Mouse (Mus musculus) thymus, postnatal 14 days (tissue): ENCODE data around the gene Slc25a1.
A peak's percentile ranks its signal among the peaks of the same experiment; 100 is the strongest.
"Not testable (repeated sequence)": the region's sequence is repeated elsewhere in the genome, so short reads cannot be mapped to it uniquely, and the experiment has no call there.

Experiments used
- DNase-seq: peaks from one replicate; pipeline ENCODE4 v3.0.0; 2021

The Slc25a1 gene

DNA sequence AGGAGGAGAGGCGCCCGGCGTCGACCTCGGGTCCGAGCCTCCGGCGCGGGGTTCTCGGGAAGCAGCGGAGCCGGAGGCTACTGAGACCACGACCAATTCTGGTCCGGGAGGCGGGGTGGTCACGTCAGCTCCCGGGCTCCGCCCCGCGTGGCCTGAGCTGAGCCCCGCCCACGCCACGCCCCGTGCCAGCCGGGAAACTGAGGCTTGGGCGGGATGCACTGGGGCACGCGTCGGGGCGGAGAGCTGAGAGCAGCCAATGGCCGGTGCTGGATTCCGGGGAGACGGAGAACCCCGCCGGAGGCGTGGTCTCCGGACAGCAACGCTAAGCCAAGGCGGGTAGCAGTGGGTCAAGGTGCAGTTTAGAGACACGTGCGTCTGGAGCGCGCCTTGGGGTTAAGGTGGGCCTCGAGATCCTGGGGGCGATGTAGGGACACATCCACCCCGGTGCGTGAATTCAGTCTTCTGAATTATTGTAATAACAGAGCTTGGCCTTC is at the start of gene Slc25a1:
Gene Slc25a1 (minus strand): TSS at position 133 of the 494 bp plus-strand sequence.
- DNase-seq, result peak; percentile 72

- no peak for DNase-seq
These were observed 43.8 kb upstream of the Slc25a1 start for GRCm38 (mm10) chr16:17971853-17972252.

DNA sequence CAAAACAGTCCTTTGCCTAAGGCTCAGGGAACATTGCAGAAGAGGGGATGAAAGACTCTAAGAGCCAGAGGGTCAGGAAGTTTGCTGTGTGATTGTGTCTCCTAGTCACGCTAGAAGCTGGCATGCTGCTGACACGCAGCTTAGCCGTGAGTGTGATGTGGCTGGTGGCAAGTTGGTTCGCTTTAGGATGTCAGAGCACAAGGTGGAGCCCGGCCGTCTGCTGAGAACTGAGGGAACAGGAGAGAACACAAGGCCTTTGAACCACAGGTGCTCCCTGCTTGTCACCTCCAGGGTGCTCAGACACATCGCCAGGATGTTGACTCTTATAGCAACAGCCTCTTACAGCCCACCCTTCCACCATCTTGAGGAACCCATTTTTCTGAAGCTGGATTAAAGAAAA is 34.1 kb upstream of the Slc25a1 start:
- DNase-seq, result peak; percentile 51

DNA sequence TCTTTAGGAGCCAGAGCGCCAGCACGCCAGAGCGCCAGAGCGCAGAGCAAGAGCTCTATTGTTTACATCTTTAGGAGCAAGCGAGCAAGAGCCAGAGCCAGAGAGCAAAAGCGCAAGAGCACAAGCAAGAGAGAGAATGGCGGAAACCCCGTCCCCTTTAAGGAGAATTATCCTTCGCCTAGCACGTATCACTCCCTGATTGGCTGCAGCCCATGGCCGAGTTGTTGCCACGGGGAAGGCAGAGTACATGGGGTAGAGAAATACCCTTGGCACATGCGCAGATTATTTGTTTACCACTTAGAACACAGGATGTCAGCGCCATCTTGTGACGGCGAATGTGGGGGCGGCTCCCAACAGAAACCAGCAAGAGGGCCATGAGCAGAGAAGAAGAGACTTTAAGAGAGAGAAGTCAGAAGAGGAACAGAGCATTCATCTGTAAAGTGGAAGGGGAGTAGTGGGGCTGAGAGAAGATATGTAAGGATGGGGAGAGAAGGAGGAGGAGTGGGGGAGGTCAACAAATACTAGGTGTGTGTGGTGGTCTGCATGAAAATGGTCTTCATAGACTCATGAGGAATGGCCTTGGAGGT is 28.1 kb upstream of the Slc25a1 start:
- not testable (repeated sequence) for DNase-seq

DNA sequence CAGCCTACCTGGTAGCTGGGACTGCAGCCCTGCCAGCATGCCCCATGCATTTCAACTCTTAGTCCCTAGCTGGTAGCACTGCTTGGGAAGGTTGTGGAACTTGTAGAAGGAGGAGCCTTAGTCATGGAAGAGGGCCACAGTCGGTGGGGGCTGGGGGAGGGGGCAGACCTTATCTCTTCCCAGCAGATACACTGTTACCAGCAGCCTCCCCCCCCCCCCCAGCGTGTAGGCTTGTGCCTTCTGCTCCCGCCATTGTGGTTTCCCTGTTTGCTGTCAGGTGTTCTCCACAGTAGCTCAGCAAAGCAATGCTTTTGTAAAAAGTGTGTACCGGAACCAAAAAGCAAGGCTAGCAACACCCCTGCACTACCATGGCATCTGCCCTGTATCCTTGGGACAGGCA is 23.6 kb upstream of the Slc25a1 start:
- no peak for DNase-seq

- DNase-seq, result no peak
These were observed 22.0 kb upstream of the Slc25a1 start for GRCm38 (mm10) chr16:17950068-17950467.

DNA sequence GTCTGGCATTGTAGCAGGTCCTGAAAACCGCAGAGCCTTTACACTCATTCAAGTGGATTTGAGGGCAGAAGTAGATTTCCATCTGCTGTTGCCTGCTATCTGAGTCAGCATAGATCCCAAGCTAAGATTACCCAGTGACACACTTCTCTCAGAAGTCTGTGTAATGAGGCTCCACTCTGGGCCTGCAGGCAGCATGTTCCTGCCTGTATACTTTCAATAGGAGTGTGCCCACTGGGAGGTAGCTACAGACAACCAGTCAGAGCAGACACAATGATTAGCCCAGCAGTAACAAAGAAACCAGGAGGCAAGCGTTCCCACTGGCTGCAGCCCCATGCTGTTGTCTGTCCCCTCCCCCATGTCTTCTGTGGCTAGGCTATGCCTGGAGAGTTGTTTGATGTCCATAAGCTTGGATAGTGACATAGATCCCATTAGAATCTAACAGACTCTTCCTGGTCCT is 21.4 kb upstream of the Slc25a1 start:
- DNase-seq, result no peak

- no peak for DNase-seq
These were observed 17.2 kb upstream of the Slc25a1 start for GRCm38 (mm10) chr16:17945081-17945831.

- no peak for DNase-seq
These were observed 15.4 kb upstream of the Slc25a1 start for GRCm38 (mm10) chr16:17943466-17943865.

GRCm38 (mm10) chr16:17939255-17939751 is 11.3 kb upstream of the Slc25a1 start:
- DNase-seq, result no peak

DNA sequence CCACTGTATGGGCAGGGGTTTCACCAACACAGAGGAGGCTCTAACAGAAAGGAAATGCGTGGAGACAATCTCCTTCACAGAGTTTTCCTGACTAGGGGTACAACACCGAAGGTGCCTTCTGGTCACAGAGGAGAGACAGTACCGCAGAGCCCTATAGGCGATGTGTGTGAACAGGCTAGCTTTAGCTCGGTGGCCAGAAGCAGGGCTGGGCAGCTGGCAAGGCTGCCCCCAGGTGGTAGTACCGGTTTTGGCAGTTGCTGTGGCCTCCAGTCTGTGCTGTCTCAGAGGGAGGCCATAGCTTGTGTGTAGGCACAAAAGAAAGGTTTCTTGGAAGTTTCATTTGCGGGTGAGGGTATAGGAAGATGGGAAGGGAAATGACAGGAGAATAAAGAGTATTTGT is 10.8 kb upstream of the Slc25a1 start:
- DNase-seq, result peak; percentile 76

DNA sequence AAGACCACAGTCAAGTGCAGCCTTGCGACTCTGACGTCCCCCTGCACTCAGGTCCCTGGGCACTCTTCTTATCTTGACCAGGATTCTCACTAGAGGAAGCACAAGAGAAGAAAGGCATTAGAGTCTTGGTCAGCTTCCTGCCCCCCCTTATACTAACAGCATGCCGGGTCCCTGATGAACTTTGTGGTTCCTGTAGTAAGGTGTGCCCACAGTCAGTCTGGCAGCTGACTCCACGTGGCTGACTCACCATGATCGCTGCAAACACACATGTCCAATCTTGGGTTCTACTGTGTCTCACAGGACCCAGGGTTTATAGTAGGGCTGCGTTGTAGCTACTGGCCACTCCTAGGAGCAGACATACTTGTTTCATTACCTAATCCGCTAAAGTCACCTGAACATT is 10.2 kb upstream of the Slc25a1 start:
- DNase-seq, result no peak

- DNase-seq, result no peak
These were observed 8.8 kb upstream of the Slc25a1 start for GRCm38 (mm10) chr16:17936776-17937175.

GRCm38 (mm10) chr16:17934445-17934910 is 6.5 kb upstream of the Slc25a1 start:
- DNase-seq, result peak; percentile 10

DNA sequence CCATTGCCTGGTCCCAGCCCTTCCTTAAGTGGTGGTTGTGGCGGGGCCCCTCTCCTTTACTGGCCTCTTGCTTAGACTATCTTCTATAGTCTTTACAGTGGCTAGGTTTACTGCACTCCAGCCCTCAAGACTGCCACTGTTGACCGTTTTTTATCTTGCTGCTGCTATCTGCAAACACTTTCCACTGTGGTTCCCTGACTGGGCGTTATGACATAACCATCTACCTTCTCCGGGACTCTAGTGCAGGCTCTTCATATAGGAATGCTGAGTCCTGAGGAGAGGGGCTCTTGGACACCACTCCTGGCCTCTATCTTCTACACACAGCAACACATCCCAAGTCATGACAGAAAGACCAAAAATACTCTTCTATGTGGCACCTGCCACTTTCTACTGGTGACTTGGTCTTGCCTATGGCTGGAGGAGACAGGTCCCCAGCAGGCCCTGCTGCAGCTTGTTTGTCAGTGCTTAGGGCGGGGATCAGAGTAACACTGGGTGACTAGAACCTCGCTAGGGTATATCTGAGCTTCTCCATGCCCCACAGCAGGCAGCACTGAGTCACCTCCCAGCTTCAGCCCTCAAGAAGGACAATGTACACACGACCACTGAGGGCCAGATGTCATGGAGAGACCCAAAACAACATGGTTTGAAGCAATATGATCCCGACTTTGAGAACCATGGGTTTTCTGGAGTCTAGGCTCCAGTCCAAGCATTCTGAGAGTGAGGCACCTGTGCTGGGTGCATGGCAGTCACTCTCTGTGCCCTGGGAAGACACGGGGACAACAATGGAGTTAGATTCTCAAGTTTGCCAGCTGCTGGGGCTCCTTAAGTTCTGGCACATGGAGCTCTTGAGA is 5.8 kb upstream of the Slc25a1 start:
- no peak for DNase-seq

GRCm38 (mm10) chr16:17931906-17932460 is 4.0 kb upstream of the Slc25a1 start:
- DNase-seq, result no peak

DNA sequence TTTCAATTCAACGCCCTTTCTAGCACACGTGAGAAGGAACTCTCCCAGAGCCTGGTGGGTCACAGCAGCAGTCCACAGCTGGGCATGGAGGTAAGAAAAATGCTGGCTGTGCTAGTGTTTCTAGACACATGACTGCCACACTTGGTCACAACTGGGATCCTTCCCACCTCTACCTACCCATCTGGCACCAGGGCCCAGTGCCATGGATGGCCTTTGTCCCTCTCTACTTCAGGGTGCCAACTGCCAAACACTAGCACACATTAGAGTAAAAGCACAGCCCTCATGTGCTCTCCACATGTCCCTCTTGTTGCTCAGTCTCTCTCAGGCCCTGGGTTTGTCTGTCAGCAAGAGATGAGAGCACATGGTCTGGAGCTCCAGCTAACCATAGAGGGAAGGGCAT is 1.6 kb upstream of the Slc25a1 start:
- DNase-seq, result no peak

GRCm38 (mm10) chr16:17929211-17929610 is 1.2 kb upstream of the Slc25a1 start:
- DNase-seq, result no peak

DNA sequence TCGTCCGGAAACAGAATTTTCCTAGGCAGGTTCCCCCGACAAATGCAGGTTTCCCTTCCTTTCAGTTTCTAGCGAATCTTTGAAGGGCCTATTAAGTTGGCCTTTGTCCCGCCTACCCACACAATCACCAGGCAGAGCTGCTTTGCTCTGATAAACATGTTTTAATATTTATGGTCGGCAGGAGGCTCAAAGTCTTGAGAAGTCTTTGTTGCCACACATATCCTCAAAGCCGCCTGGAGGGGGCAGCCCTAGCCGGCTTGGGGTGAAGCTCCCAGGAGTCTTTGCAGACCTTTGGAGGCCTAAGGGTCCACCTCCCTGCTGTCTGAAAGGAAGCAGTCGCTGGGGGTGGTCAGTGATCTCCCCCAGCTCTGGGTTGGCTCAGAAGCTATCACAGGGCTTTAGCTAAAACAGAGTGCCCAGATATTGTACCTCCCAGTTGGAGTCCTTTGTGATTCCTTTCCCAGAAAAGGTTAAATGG is 647 bp upstream of the Slc25a1 start:
- DNase-seq, result peak; percentile 82

- DNase-seq, result peak; percentile 62
These were observed 502 bp downstream of the Slc25a1 start for GRCm38 (mm10) chr16:17927351-17928082.

GRCm38 (mm10) chr16:17922163-17922538 is 5.9 kb downstream of the Slc25a1 start:
- DNase-seq, result no peak
